Mouse (Mus musculus) hindbrain, embryonic 10.5 days (tissue): ENCODE data around the gene Msl1. TPM values are rescaled to one million over a fixed set of nuclear protein-coding genes. Genes with fewer than 3 reads are reported as not detected.

ENCODE experiments used
- DNase-seq: peaks from one replicate; pipeline ENCODE4 v3.0.0-alpha.2; 2017; ENCODE audit warnings: low spot score
- H3K27ac ChIP-seq: fragments of 300-500 bp; sonication (generic); 2 replicates; pipeline ENCODE4 v1.5.1; 2016; ENCODE audit warnings: mild to moderate bottlenecking, moderate library complexity
- H3K27me3 ChIP-seq: fragments of 300-500 bp; sonication (generic); 2 replicates; pipeline ENCODE4 v1.6.1; 2016; ENCODE audit warnings: mild to moderate bottlenecking; ENCODE audit not compliant: poor library complexity, insufficient read depth, severe bottlenecking
- H3K36me3 ChIP-seq: fragments of 300-500 bp; sonication (generic); 2 replicates; pipeline ENCODE4 v1.6.1; 2016; ENCODE audit warnings: mild to moderate bottlenecking, moderate library complexity
- H3K4me1 ChIP-seq: fragments of 300-500 bp; sonication (generic); replicated peaks from 2 replicates; pipeline ENCODE4 v1.6.1; 2016; ENCODE audit warnings: mild to moderate bottlenecking
- H3K4me3 ChIP-seq: fragments of 300-500 bp; sonication (generic); 2 replicates; pipeline ENCODE4 v1.5.1; 2016; ENCODE audit warnings: mild to moderate bottlenecking, moderate library complexity
- H3K9me3 ChIP-seq: fragments of 300-500 bp; sonication (generic); 2 replicates; pipeline ENCODE4 v1.6.1; 2016; ENCODE audit warnings: mild to moderate bottlenecking, moderate library complexity
- WGBS: fragments of 180-500 bp; shearing (Covaris S2); methylation state at CpG from one replicate; pipeline ENCODE4 v1.1.7; 2016; 5-methylcytosine and 5-hydroxymethylcytosine counted together
- polyA plus RNA-seq: library from polyadenylated mRNA; unstranded; fragments of >200 nt; fragmentation: Nextera tagmentation; extraction: Ambion mirVana; gene quantifications from 2 replicates; pipeline ENCODE4 v1.2.1, GENCODE M21; 2016

Gene Msl1
- polyA plus RNA-seq, 1 experiment from 2014 or later, result 25.2 TPM

DNA sequence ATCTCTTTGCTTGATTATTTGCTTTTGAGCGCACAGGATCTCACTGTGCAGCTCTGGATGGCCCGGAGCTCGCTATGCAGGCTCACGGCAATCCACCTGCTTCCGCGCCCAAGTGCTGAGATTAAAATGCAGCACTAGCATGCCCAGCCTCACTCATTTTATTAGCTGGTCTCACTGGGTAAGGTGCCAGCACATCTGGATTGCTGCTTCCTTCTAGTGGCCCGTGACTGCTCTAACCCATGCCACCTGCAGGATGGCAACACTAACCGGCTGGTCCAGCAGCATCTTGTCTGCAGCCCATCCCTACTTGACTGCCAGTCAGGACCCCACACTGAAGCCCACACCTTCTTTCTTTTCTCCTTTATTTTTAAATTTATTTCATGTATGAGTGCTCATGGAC, 58.8 kb downstream of the Msl1 start:
- Histone ChIP-seq H3K36me3 (no peaks in the 10 kb centered on the region), H3K4me1 (peaks cover 39% of the 10 kb centered on the region), H3K9me3 (no peaks in the 10 kb centered on the region), H3K27me3 (peaks cover 31% of the 10 kb centered on the region), H3K4me3 (no peak overlapping the region), H3K27ac (no peak overlapping the region)
- WGBS, result 93% methylated on average over 8 of the region's 8 CpGs
- no peak for DNase-seq

DNA sequence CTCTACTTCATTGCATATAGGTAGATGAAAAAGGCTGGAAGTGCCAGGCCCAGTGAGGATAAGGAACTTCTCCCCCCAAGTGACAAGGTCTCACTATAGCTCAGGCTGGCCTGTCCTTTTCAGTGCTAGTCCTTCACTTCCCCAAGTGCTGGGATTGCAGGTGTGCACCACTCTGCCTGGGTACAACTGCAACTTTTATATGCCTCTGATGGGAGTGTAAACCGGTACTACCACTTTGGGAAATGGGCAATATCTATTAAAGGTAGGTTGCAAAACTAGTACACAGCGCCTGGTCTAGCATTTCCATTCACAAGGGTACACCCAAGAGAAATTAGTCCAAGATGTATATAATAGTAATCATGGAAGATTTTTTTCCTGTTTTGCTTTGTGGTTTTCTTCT, 59.3 kb downstream of the Msl1 start:
- no peak for DNase-seq
- no peak overlapping the region for H3K27ac ChIP-seq
- H3K4me3 ChIP-seq, result no peak overlapping the region
- no peaks in the 10 kb centered on the region for H3K36me3 ChIP-seq
- WGBS, result 96% methylated on average over 2 of the region's 2 CpGs
- peaks cover 33% of the 10 kb centered on the region for H3K4me1 ChIP-seq
- peaks cover 25% of the 10 kb centered on the region; the same call in 1 of the 2 replicates for H3K27me3 ChIP-seq
- H3K9me3 ChIP-seq, result no peaks in the 10 kb centered on the region

Other genes starting within 250 kb of the Msl1 start
- 0.07 and 0.11 TPM in 2 replicates for gene Ikzf3, start 249.5 kb upstream of the Msl1 start, polyA plus RNA-seq
- gene Zpbp2, start 244.4 kb upstream of the Msl1 start, polyA plus RNA-seq, result 0.14 and 0.37 TPM in 2 replicates
- 59.4 and 66.2 TPM in 2 replicates for gene Ormdl3, start 208.1 kb upstream of the Msl1 start, polyA plus RNA-seq
- not detected in 2 replicates for gene Lrrc3c, start 197.2 kb upstream of the Msl1 start, polyA plus RNA-seq
- 1.3 and 1.4 TPM in 2 replicates for gene Gm12355, start 169.9 kb upstream of the Msl1 start, polyA plus RNA-seq
- not detected in 2 replicates for gene Gsdma3, start 169.2 kb upstream of the Msl1 start, polyA plus RNA-seq
- gene Gsdma2, start 148.8 kb upstream of the Msl1 start, polyA plus RNA-seq, result not detected in 2 replicates
- 0.09 TPM in 1 of 2 replicates, not detected in the other for gene Gsdma, start 131.2 kb upstream of the Msl1 start, polyA plus RNA-seq
- gene Psmd3, start 113.0 kb upstream of the Msl1 start, polyA plus RNA-seq, result 251 and 281 TPM in 2 replicates
- gene Csf3, start 94.3 kb upstream of the Msl1 start, polyA plus RNA-seq, result not detected in 2 replicates
- 76.9 and 83.6 TPM in 2 replicates for gene Med24, start 66.1 kb upstream of the Msl1 start, polyA plus RNA-seq
- gene Thra, start 54.9 kb upstream of the Msl1 start, polyA plus RNA-seq, result 12.8 and 22.2 TPM in 2 replicates
- gene Nr1d1, start 20.2 kb upstream of the Msl1 start, polyA plus RNA-seq, result 1.2 and 1.5 TPM in 2 replicates
- 49.5 and 55.9 TPM in 2 replicates for gene Casc3, start 9.4 kb downstream of the Msl1 start, polyA plus RNA-seq
- 1.1 and 2.2 TPM in 2 replicates for gene Rapgefl1, start 41.3 kb downstream of the Msl1 start, polyA plus RNA-seq
- 4.6 and 4.7 TPM in 2 replicates for gene Wipf2, start 68.1 kb downstream of the Msl1 start, polyA plus RNA-seq
- gene Cdc6, start 112.3 kb downstream of the Msl1 start, polyA plus RNA-seq, result 45.3 and 63.7 TPM in 2 replicates
- gene Rara, start 132.3 kb downstream of the Msl1 start, polyA plus RNA-seq, result 28.4 and 53.7 TPM in 2 replicates
- 0.44 TPM in 1 of 2 replicates, not detected in the other for gene Gjd3, start 187.5 kb downstream of the Msl1 start, polyA plus RNA-seq
- gene Top2a, start 228.7 kb downstream of the Msl1 start, polyA plus RNA-seq, result 225 and 320 TPM in 2 replicates
- 424 and 437 TPM in 2 replicates for gene Igfbp4, start 245.7 kb downstream of the Msl1 start, polyA plus RNA-seq